Mouse (Mus musculus) embryonic facial prominence, embryonic 10.5 days (tissue): Measurements from ENCODE around the gene Gm45717. TPM values are rescaled to one million over a fixed set of nuclear protein-coding genes. Genes with fewer than 3 reads are reported as not detected.

ENCODE experiments used
- DNase-seq: peaks from one replicate; pipeline ENCODE4 v3.0.0-alpha.2; 2017; ENCODE audit warnings: low spot score
- H3K27ac ChIP-seq: fragments of 300-500 bp; sonication (generic); replicated peaks from 2 replicates; pipeline ENCODE4 v1.5.1; 2016; ENCODE audit warnings: mild to moderate bottlenecking
- H3K27me3 ChIP-seq: fragments of 300-500 bp; sonication (generic); replicated peaks from 2 replicates; pipeline ENCODE4 v1.6.1; 2016; ENCODE audit warnings: low read depth, mild to moderate bottlenecking; ENCODE audit not compliant: poor library complexity, severe bottlenecking
- H3K36me3 ChIP-seq: fragments of 300-500 bp; sonication (generic); replicated peaks from 2 replicates; pipeline ENCODE4 v1.6.1; 2016; ENCODE audit warnings: mild to moderate bottlenecking, moderate library complexity
- H3K4me1 ChIP-seq: fragments of 300-500 bp; sonication (generic); 2 replicates; pipeline ENCODE4 v1.6.1; 2016
- H3K4me3 ChIP-seq: fragments of 300-500 bp; sonication (generic); 2 replicates; pipeline ENCODE4 v1.5.1; 2016; ENCODE audit warnings: mild to moderate bottlenecking, moderate library complexity
- H3K9me3 ChIP-seq: fragments of 300-500 bp; sonication (generic); 2 replicates; pipeline ENCODE4 v1.6.1; 2016; ENCODE audit warnings: mild to moderate bottlenecking
- WGBS: fragments of 180-500 bp; shearing (Covaris S2); methylation state at CpG from one replicate; pipeline ENCODE4 v1.1.7; 2016; 5-methylcytosine and 5-hydroxymethylcytosine counted together
- polyA plus RNA-seq: library from polyadenylated mRNA; unstranded; fragments of >200 nt; fragmentation: Nextera tagmentation; extraction: Ambion mirVana; gene quantifications from 2 replicates; pipeline ENCODE4 v1.2.1, GENCODE M21; 2016

The Gm45717 gene
- polyA plus RNA-seq, 1 experiment from 2014 or later, result 0.52 TPM

DNA sequence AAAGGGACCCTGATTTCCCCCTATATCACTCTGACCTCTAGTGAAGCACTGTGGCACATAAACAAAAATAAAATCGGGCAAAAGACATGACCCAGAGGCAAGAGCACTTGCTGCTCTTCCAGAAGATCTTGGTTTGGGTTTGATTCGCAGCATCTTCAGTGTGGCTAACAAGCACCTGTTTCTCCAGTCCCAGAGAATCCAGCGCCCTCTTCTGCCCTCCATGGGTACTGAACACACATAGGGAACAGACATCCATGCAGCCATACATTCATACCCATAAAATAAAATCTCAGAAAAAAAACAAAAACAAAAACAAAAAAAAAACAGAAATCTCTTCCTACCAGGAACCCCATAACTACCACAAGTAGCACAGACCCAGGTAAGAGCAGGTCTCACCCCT lies 17.3 kb downstream of the Gm45717 start:
- H3K4me3 ChIP-seq, result no peak overlapping the region
- 45% methylated on average over 3 of the region's 3 CpGs for WGBS
- H3K4me1 ChIP-seq, result peaks cover 42% of the 10 kb centered on the region

DNA sequence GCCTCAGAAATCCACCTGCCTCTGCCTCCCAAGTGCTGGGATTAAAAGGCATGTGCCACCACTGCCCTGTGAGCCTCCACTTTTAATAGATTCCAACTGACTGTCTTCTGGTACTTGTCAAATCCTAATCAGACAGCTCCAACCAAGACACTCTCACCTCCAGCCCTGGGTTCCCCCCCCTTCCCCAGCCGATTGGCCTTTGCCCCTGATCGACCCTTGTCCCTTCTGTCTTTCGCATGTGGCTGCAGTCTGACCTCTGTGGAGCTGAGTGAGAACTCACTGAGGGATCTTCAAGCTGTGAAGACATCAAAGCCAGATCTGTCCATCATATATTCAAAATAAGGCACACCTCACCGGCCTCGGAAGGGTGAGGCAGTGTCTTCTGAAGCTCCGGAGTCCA lies 28.6 kb downstream of the Gm45717 start:
- no peak for DNase-seq
- 84% methylated on average over 6 of the region's 6 CpGs for WGBS
- H3K4me1 ChIP-seq, result peaks cover 13% of the 10 kb centered on the region

More for the DNA sequence above, 17.3 kb downstream of the Gm45717 start:
- H3K27ac ChIP-seq, result no peak overlapping the region
- H3K27me3 ChIP-seq, result peaks cover 9% of the 10 kb centered on the region
- no peaks in the 10 kb centered on the region for H3K9me3 ChIP-seq
- H3K36me3 ChIP-seq, result no peaks in the 10 kb centered on the region
- DNase-seq, result no peak

DNA sequence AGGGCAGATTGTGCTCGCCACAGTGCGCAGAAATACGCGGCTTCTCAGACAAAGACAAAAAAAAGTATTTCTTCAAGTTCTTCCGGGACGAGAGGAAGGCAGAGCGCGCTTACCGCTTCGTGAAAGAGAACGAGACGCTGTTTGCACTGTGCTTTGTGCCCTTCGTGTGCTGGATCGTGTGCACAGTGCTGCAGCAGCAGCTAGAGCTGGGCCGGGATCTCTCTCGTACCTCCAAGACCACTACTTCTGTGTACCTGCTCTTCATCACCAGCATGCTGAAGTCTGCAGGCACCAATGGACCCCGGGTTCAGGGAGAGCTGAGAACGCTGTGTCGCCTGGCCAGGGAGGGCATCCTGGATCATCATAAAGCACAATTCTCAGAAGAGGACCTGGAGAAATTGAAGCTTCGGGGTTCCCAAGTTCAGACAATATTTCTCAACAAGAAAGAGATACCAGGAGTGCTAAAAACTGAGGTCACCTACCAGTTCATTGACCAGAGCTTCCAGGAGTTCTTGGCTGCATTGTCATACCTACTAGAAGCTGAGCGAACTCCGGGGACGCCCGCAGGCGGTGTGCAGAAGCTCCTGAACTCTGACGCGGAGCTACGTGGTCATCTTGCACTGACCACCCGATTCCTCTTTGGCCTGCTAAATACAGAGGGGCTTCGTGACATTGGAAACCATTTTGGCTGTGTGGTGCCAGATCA lies 32.5 kb downstream of the Gm45717 start:
- Histone ChIP-seq H3K4me1 (peaks cover 22% of the 10 kb centered on the region), H3K27me3 (peaks cover 84% of the 10 kb centered on the region), H3K27ac (no peak overlapping the region), H3K9me3 (no peaks in the 10 kb centered on the region), H3K4me3 (peak overlapping the region; percentile 55), H3K36me3 (no peaks in the 10 kb centered on the region)
- WGBS, result 23% methylated on average over 30 of the region's 30 CpGs
- DNase-seq, result no peak

More for the DNA sequence above, 28.6 kb downstream of the Gm45717 start:
- H3K27me3 ChIP-seq, result peaks cover 45% of the 10 kb centered on the region
- no peak overlapping the region for H3K4me3 ChIP-seq
- H3K9me3 ChIP-seq, result no peaks in the 10 kb centered on the region
- no peaks in the 10 kb centered on the region for H3K36me3 ChIP-seq
- no peak overlapping the region for H3K27ac ChIP-seq

DNA sequence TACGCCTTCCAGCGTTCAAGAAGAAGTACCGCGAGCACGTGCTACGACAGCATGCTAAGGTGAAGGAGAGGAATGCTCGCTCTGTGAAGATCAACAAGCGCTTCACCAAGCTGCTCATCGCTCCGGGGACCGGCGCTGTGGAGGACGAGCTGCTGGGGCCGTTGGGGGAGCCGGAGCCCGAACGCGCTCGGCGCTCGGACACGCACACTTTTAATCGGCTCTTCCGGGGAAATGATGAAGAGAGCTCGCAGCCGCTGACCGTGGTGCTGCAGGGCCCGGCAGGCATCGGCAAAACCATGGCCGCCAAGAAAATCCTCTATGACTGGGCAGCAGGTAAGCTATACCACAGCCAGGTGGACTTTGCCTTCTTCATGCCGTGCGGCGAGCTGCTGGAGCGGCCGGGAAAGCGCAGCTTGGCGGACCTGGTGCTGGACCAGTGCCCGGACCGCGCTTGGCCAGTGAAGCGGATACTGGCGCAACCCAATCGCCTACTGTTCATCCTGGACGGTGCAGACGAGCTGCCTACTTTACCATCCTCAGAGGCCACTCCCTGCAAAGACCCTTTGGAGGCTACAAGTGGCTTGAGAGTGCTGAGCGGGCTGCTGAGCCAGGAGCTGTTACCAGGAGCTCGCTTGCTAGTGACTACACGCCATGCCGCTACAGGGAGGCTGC lies 33.2 kb downstream of the Gm45717 start:
- Histone ChIP-seq H3K9me3 (no peaks in the 10 kb centered on the region), H3K27me3 (peaks cover 90% of the 10 kb centered on the region), H3K36me3 (no peaks in the 10 kb centered on the region), H3K4me3 (peak overlapping the region; percentile 55), H3K27ac (no peak overlapping the region), H3K4me1 (peaks cover 22% of the 10 kb centered on the region)
- peak; percentile 65 for DNase-seq
- under 1% methylated on average over 49 of the region's 49 CpGs for WGBS

DNA sequence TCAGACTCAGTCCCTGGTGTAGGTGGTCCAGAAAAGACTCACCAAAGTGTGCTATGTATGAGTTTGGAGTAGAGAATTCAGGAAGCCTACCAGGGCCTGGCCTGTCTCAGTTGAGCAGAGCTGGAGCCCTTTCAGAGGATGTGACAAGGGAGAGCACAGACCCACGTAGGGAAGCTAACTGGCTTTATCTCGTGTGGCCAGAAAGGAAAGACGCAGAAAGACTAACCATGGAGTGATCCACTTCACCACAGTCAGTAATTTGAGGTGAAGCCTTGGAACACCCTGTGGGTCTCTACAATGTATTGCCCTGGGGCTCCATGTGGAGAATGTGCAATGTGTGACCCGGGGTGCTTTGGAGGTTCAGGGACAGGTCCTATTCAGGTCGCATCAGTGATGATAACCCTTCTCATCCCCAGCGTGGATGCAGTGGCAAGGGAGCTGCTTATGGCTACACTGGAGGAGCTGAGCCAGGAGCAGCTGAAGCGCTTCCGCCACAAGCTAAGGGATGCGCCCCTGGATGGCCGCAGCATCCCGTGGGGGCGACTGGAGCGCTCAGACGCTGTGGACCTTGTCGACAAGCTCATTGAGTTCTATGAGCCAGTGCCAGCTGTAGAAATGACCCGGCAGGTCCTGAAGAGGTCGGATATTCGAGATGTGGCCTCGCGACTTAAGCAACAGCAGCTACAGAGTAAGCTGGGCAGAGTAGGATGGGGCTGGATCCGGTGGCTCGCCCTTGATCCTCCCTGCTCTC lies 34.3 kb downstream of the Gm45717 start:
- H3K27me3 ChIP-seq, result peaks cover 88% of the 10 kb centered on the region
- WGBS, result 29% methylated on average over 22 of the region's 22 CpGs
- peak overlapping the region; percentile 55 for H3K4me3 ChIP-seq

DNA sequence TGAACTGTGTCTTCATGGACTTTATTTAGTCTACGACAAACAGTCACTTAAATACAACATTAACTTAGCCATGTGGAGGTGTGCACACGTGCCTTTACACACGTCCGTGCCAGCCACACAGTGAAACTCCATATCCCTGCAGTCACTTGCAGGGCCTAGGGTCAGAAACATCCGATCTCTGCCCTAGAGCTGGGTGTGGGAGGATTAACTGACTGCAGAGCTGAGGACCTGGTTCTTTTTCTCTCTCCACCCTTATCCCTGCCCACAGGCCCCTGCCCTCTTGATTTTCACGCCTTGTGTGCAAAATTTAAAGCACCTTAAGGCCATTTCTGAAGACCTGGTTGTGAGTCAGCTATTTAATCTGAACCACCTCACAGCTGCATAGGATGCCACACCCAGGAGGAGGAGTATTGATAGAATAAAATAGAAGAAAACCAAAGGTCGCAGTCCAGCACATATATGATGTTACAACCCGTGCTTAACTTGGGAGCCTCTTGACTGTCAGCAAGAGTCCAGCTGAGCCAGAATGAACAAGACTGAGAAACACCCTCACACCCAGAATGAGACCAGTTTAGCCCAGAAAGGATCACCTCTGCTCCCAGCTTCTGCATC lies 35.2 kb downstream of the Gm45717 start, which contains the start of gene Nlrp6:
Gene Nlrp6 (plus strand): TSS at position 485 of the 612 bp plus-strand sequence.
- Histone ChIP-seq H3K4me1 (peaks cover 22% of the 10 kb centered on the region), H3K4me3 (peak within 1 kb of the TSS; percentile 55), H3K27me3 (peaks cover 83% of the 10 kb centered on the region), H3K9me3 (no peaks in the 10 kb centered on the region), H3K36me3 (no peaks in the 10 kb centered on the region), H3K27ac (no peak within 1 kb of the TSS)
- WGBS, result 76% methylated on average over 8 of the region's 8 CpGs
- DNase-seq, result no peak

More for the DNA sequence above, 34.3 kb downstream of the Gm45717 start:
- no peak for DNase-seq
- Histone ChIP-seq H3K36me3 (no peaks in the 10 kb centered on the region), H3K9me3 (no peaks in the 10 kb centered on the region), H3K4me1 (peaks cover 22% of the 10 kb centered on the region), H3K27ac (no peak overlapping the region)

DNA sequence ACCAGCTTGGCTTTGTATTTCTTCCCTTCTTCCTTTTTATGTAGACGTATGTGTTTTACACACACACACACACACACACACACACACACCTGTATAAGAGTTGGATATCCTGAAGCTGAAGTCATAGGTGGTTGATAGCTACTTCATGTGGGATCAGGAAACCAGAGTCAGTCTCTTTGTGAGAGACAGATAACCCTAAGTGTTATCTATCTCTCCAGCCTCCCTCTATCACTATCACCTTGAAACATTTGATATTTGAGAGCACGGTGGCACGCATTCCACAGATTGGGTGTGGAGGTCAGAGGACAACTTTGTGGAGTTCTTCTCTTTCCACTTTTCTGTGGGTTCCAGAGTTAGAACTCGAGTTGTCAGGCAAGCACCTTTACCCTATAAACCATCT lies 35.8 kb downstream of the Gm45717 start:
- H3K27me3 ChIP-seq, result peaks cover 77% of the 10 kb centered on the region
- H3K4me3 ChIP-seq, result no peak overlapping the region
- 71% methylated on average over 4 of the region's 4 CpGs for WGBS
- no peak overlapping the region for H3K27ac ChIP-seq
- DNase-seq, result no peak
- H3K36me3 ChIP-seq, result no peaks in the 10 kb centered on the region
- no peaks in the 10 kb centered on the region for H3K9me3 ChIP-seq
- H3K4me1 ChIP-seq, result peaks cover 22% of the 10 kb centered on the region

DNA sequence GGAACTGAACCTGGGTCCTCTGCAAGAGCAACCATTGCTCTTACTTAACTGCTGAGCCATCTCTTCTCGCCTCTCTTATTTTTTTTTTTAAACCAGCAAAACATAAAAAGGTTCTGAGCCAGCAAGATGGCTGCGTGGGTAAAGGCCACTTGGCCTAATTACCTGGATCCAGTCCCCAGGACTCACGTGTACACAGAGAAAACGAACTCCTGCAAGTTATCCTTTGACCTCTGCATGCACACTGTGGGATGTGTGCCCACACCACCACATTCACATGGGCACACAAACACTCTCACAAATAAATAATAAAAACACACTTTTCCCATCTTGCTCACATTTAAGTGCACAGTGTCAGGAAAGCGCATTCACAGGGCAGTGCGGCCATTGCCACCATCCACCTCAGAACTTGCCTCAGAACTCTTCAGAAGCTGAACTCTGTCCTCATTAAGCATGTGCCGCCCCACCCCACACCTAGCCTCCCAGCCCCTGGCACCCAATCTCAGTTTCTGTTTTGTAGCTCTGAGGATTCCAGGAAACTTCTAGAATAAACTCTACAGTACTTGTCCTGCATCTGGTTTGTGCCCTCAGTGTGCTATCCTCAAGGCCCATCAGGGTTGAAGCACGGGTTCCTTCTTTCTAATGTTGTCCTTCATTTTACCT lies 41.6 kb downstream of the Gm45717 start:
- Histone ChIP-seq H3K27me3 (peaks cover 19% of the 10 kb centered on the region), H3K36me3 (no peaks in the 10 kb centered on the region), H3K4me3 (no peak overlapping the region), H3K27ac (no peak overlapping the region), H3K9me3 (no peaks in the 10 kb centered on the region), H3K4me1 (peaks cover 6% of the 10 kb centered on the region; the same call in 1 of the 2 replicates)
- DNase-seq, result no peak
- WGBS, result 82% methylated on average over 8 of the region's 8 CpGs

DNA sequence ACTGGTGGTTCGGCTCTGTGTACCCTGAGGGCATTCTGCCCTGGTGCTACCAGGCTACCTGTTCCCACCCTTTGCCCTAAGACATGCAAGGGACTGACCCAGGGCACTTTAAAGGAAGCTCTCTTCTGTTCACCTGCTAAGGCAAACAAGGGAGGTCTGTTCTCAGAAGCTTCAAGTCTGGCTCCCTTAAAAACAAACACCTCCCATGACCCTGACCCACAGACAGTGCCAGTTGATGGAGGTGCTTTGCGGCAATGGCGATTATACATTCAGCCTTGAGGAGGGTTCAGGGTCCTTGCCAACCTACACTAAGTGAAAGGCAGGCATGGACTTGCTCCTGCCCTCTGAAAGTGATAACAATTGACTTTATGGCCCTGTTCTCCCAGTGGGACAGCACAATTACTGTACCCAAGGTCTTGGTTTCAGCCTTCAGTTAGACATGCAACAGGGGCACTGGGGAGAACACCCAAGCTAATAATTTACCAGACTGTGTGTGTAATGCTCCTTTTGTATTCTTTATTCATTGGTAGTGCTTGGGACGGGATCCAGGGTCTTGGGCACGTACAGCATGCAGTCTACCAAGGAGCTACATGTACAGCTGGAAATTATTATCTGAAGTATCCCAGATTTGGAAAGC lies 42.8 kb downstream of the Gm45717 start:
- H3K4me3 ChIP-seq, result no peak overlapping the region
- WGBS, result 66% methylated on average over 5 of the region's 5 CpGs
- peaks cover 17% of the 10 kb centered on the region for H3K4me1 ChIP-seq
- no peaks in the 10 kb centered on the region for H3K9me3 ChIP-seq
- DNase-seq, result no peak
- H3K27me3 ChIP-seq, result peaks cover 7% of the 10 kb centered on the region; the same call in 1 of the 2 replicates
- H3K36me3 ChIP-seq, result no peaks in the 10 kb centered on the region
- no peak overlapping the region for H3K27ac ChIP-seq

DNA sequence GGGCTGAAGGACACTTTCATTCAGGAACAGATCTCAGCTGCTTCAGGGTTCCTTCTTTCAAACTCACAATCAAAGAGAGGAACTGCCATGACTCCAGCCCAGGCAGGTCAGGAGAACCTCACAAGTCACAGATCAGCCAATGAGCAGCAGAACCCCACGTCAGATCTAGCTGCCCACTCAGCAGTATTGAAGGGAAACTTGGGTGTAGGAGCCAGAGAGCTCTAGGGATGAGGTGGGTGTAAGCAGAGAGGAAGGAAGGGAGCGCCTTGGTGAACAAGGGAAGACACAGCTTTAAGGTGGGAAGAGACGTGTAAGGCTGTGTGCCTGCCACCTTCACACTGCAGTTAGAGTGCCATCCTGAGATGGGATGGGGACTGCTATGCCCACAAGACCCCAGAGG lies 43.4 kb downstream of the Gm45717 start:
- H3K9me3 ChIP-seq, result no peaks in the 10 kb centered on the region
- no peak overlapping the region for H3K27ac ChIP-seq
- peaks cover 17% of the 10 kb centered on the region for H3K4me1 ChIP-seq
- DNase-seq, result no peak
- H3K36me3 ChIP-seq, result no peaks in the 10 kb centered on the region
- H3K27me3 ChIP-seq, result peaks cover 3% of the 10 kb centered on the region; the same call in 1 of the 2 replicates
- WGBS, result 64% methylated on average over 3 of the region's 3 CpGs
- H3K4me3 ChIP-seq, result no peak overlapping the region

DNA sequence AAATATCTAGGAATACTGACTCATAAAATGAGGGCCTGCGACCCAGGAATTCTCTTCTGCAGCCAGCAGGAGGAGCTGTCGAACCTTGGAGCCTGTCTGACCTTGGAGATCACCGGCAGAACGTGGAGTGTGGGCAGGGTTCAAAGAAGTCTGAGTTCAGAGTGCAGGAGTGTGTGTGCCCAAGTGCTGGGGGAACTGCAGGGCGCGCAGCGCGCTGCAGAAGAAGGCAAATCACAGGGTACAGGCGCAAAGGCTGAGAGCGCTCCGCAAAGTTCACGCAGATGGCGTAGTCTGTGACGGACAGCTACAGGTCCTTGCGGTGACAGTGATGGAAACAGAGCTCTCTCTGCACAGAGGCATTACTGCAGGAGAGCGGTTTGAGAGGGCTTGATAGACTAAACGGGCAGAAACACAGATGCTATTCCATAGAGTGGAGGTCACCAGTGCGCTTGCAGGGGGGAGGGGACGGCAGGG lies 47.1 kb downstream of the Gm45717 start:
- peak overlapping the region; percentile 53 for H3K4me3 ChIP-seq
- no peaks in the 10 kb centered on the region for H3K9me3 ChIP-seq
- WGBS, result 2% methylated on average over 19 of the region's 19 CpGs
- H3K4me1 ChIP-seq, result peaks cover 17% of the 10 kb centered on the region
- 0 out of 2 replicates have a peak overlapping the region, but pooled peaks have one; percentile 25 for H3K27ac ChIP-seq
- DNase-seq, result peak; percentile 85
- no peaks in the 10 kb centered on the region; the same call in 1 of the 2 replicates for H3K27me3 ChIP-seq
- no peaks in the 10 kb centered on the region for H3K36me3 ChIP-seq
